Mouse (Mus musculus): ENCODE measurements around the gene Uqcr11. TPM values are rescaled to one million over a fixed set of nuclear protein-coding genes. Genes with fewer than 3 reads are reported as not detected.

Gene Uqcr11
- total RNA-seq, 1 experiment, result 995 TPM

DNA sequence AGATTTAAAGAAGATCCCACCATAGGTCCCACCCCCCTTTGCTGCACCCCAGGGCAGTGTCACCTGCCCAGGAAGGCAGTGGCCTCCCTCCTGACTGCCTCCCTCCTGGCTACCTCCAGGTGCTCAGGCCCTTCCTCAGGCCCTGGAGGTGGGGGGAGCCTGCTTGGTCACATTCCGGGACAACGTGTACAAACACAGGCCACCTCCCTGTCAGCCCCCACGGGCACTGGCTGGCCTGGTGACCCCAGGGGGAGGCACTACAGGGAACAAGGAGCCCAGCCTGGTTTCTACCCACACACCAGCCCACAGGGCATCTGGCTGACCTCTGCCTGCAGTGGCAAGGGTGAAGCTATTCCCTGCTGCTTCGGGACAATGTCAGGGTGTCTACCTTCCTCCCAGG is 31.3 kb upstream of the Uqcr11 start:
- in situ Hi-C loops (cut with MboI; ENCODE audit: low sequenced_read_pairs in 2 of 2, unreplicated experiment in 2 of 2), result no loop called here
- TF ChIP-seq ZC3H11A (IDR thresholded peaks at IDR 0.05; ENCODE audit: borderline replicate concordance, low read depth, low read length), result no peak
- no peak for TF ChIP-seq ZNF384 (IDR thresholded peaks at IDR 0.05; ENCODE audit: low read depth, low read length)
- no peak for TF ChIP-seq CHD2 (IDR thresholded peaks at IDR 0.05; ENCODE audit: low read depth, low read length)
- no peak for TF ChIP-seq MAFK (IDR thresholded peaks at IDR 0.05; ENCODE audit: insufficient read depth, low read depth, low read length)
- TF ChIP-seq HCFC1 (IDR thresholded peaks at IDR 0.05; ENCODE audit: borderline replicate concordance, insufficient read depth, low read length), result no peak
- Histone ChIP-seq H3K9ac (ENCODE audit: insufficient read depth, low read depth, low read length, poor library complexity, severe bottlenecking) (no peak overlapping the region), H3K4me1 (ENCODE audit: control insufficient read depth in 2 of 2, insufficient read depth in 2 of 2, low read length in 2 of 2, poor library complexity in 1 of 2) (peaks cover 0 to 5% of the 10 kb centered on the region in 2 experiments; a peak in 1 of 4 replicates), H3K9me3 (ENCODE audit: control insufficient read depth, insufficient read depth, low read depth, low read length) (no peaks in the 10 kb centered on the region), H3K36me3 (ENCODE audit: control insufficient read depth, insufficient read depth, low read length, poor library complexity, severe bottlenecking) (no peaks in the 10 kb centered on the region), H3K27ac (ENCODE audit: insufficient read depth, low read depth, low read length, poor library complexity, severe bottlenecking) (no peak overlapping the region), H3K4me3 (ENCODE audit: insufficient read depth in 1 of 2, low read depth in 1 of 2, low read length in 2 of 2, poor library complexity in 1 of 2, severe bottlenecking in 1 of 2) (no peak overlapping the region)
- no peak for DNase-seq (ENCODE audit: low read depth, low spot score)

DNA sequence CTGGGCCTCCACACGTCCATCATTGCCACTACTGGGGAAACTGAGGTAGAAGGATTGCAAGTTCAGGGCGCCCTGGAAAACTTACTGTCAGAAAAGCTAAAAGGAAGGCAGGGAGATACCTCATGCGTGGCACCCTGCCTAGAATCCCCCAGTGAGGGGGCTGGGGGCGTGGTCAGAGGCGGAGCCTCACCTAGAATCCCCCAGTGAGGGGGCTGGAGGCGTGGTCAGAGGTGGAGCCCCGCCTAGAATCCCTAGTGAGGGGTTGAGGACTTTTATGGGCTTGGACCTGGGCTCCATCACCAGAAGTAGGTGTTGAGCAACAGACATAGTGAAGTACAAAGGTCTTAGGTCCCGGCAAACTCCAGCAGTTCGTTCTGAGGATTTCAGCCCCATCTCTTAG is 29.6 kb upstream of the Uqcr11 start:
- peak overlapping the region; percentile 4 to 43; a peak in 3 of 4 replicates for H3K4me3 ChIP-seq (ENCODE audit: insufficient read depth in 1 of 2, low read depth in 1 of 2, low read length in 2 of 2, poor library complexity in 1 of 2, severe bottlenecking in 1 of 2)
- peaks cover 0 to 11% of the 10 kb centered on the region in 2 experiments; a peak in 3 of 4 replicates for H3K4me1 ChIP-seq (ENCODE audit: control insufficient read depth in 2 of 2, insufficient read depth in 2 of 2, low read length in 2 of 2, poor library complexity in 1 of 2)
- no peaks in the 10 kb centered on the region for H3K36me3 ChIP-seq (ENCODE audit: control insufficient read depth, insufficient read depth, low read length, poor library complexity, severe bottlenecking)
- no peak for TF ChIP-seq MAFK (IDR thresholded peaks at IDR 0.05; ENCODE audit: insufficient read depth, low read depth, low read length)
- no peak for TF ChIP-seq HCFC1 (IDR thresholded peaks at IDR 0.05; ENCODE audit: borderline replicate concordance, insufficient read depth, low read length)
- no peak for TF ChIP-seq CHD2 (IDR thresholded peaks at IDR 0.05; ENCODE audit: low read depth, low read length)
- no peak for TF ChIP-seq ZC3H11A (IDR thresholded peaks at IDR 0.05; ENCODE audit: borderline replicate concordance, low read depth, low read length)
- no peak for TF ChIP-seq ZNF384 (IDR thresholded peaks at IDR 0.05; ENCODE audit: low read depth, low read length)
- in situ Hi-C loops (cut with MboI; ENCODE audit: low sequenced_read_pairs in 2 of 2, unreplicated experiment in 2 of 2), result no loop called here
- no peak overlapping the region for H3K9ac ChIP-seq (ENCODE audit: insufficient read depth, low read depth, low read length, poor library complexity, severe bottlenecking)
- no peaks in the 10 kb centered on the region for H3K9me3 ChIP-seq (ENCODE audit: control insufficient read depth, insufficient read depth, low read depth, low read length)
- H3K27ac ChIP-seq (ENCODE audit: insufficient read depth, low read depth, low read length, poor library complexity, severe bottlenecking), result no peak overlapping the region
- DNase-seq (ENCODE audit: low read depth, low spot score), result peak; percentile 78

DNA sequence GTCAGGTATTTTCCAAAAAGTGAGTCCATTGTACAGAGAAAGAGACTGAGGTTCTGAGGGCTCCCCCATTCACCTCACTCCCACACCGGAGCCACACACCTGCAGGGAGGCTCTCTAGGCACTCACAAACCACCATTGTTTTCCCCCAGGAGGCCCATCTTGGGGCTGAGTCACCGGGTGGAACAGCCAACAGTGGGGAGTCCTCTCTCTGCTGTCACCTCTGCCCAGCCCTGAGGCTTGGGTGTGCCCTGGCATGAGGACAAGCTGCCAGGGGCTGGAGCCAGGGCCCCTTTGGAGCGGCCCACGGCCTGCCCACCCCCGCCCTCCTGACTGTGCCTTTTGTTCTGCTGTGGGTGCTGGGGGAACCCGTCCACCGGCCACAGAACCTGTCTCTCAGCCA is 29.1 kb upstream of the Uqcr11 start:
- Histone ChIP-seq H3K36me3 (ENCODE audit: control insufficient read depth, insufficient read depth, low read length, poor library complexity, severe bottlenecking) (no peaks in the 10 kb centered on the region), H3K4me1 (ENCODE audit: control insufficient read depth in 2 of 2, insufficient read depth in 2 of 2, low read length in 2 of 2, poor library complexity in 1 of 2) (peaks cover 0 to 13% of the 10 kb centered on the region in 2 experiments; a peak in 3 of 4 replicates), H3K27ac (ENCODE audit: insufficient read depth, low read depth, low read length, poor library complexity, severe bottlenecking) (no peak overlapping the region), H3K9ac (ENCODE audit: insufficient read depth, low read depth, low read length, poor library complexity, severe bottlenecking) (no peak overlapping the region), H3K9me3 (ENCODE audit: control insufficient read depth, insufficient read depth, low read depth, low read length) (no peaks in the 10 kb centered on the region), H3K4me3 (ENCODE audit: insufficient read depth in 1 of 2, low read depth in 1 of 2, low read length in 2 of 2, poor library complexity in 1 of 2, severe bottlenecking in 1 of 2) (no peak overlapping the region)
- in situ Hi-C loops (cut with MboI; ENCODE audit: low sequenced_read_pairs in 2 of 2, unreplicated experiment in 2 of 2), result no loop called here
- TF ChIP-seq HCFC1 (IDR thresholded peaks at IDR 0.05; ENCODE audit: borderline replicate concordance, insufficient read depth, low read length), result no peak
- no peak for TF ChIP-seq MAFK (IDR thresholded peaks at IDR 0.05; ENCODE audit: insufficient read depth, low read depth, low read length)
- no peak for TF ChIP-seq ZC3H11A (IDR thresholded peaks at IDR 0.05; ENCODE audit: borderline replicate concordance, low read depth, low read length)
- no peak for TF ChIP-seq ZNF384 (IDR thresholded peaks at IDR 0.05; ENCODE audit: low read depth, low read length)
- TF ChIP-seq CHD2 (IDR thresholded peaks at IDR 0.05; ENCODE audit: low read depth, low read length), result no peak
- DNase-seq (ENCODE audit: low read depth, low spot score), result no peak

GRCm38 (mm10) chr10:80434823-80435222 is 28.2 kb upstream of the Uqcr11 start:
- no peak for DNase-seq (ENCODE audit: low read depth, low spot score)
- no peak overlapping the region for H3K27ac ChIP-seq (ENCODE audit: insufficient read depth, low read depth, low read length, poor library complexity, severe bottlenecking)
- TF ChIP-seq CHD2 (IDR thresholded peaks at IDR 0.05; ENCODE audit: low read depth, low read length) (no peak), ZNF384 (IDR thresholded peaks at IDR 0.05; ENCODE audit: low read depth, low read length) (no peak), HCFC1 (IDR thresholded peaks at IDR 0.05; ENCODE audit: borderline replicate concordance, insufficient read depth, low read length) (no peak), ZC3H11A (IDR thresholded peaks at IDR 0.05; ENCODE audit: borderline replicate concordance, low read depth, low read length) (no peak), MAFK (IDR thresholded peaks at IDR 0.05; ENCODE audit: insufficient read depth, low read depth, low read length) (no peak)
- H3K36me3 ChIP-seq (ENCODE audit: control insufficient read depth, insufficient read depth, low read length, poor library complexity, severe bottlenecking), result peaks cover 6% of the 10 kb centered on the region; the same call in 1 of the 2 replicates
- no peak overlapping the region for H3K4me3 ChIP-seq (ENCODE audit: insufficient read depth in 1 of 2, low read depth in 1 of 2, low read length in 2 of 2, poor library complexity in 1 of 2, severe bottlenecking in 1 of 2)
- H3K4me1 ChIP-seq (ENCODE audit: control insufficient read depth in 2 of 2, insufficient read depth in 2 of 2, low read length in 2 of 2, poor library complexity in 1 of 2), result peaks cover 0 to 13% of the 10 kb centered on the region in 2 experiments; a peak in 3 of 4 replicates
- H3K9ac ChIP-seq (ENCODE audit: insufficient read depth, low read depth, low read length, poor library complexity, severe bottlenecking), result peak overlapping the region; percentile 25; the same call in 1 of the 2 replicates
- in situ Hi-C loops (cut with MboI; ENCODE audit: low sequenced_read_pairs in 2 of 2, unreplicated experiment in 2 of 2), result no loop called here
- H3K9me3 ChIP-seq (ENCODE audit: control insufficient read depth, insufficient read depth, low read depth, low read length), result no peaks in the 10 kb centered on the region

Data from ES-E14 (cell line).